Mouse (Mus musculus) spleen, embryonic (tissue): Measurements from ENCODE around the gene Cd300lg.

Experiments
- CTCF ChIA-PET: fragments of 350-600 bp; sonication (Branson Sonifier 250); formaldehyde crosslinking; loops from one replicate; lab custom pipeline; 2022; lab: Charles Lee

The Cd300lg gene

GRCm38 (mm10) chr11:102025991-102026660 lies 15.2 kb upstream of the Cd300lg start:
- CTCF ChIA-PET = no interaction called here

GRCm38 (mm10) chr11:102026694-102027360 lies 14.5 kb upstream of the Cd300lg start:
- CTCF ChIA-PET = no interaction called here

- CTCF ChIA-PET = no interaction called here
Observed at GRCm38 (mm10) chr11:102027361-102028017, 13.8 kb upstream of the Cd300lg start.

- CTCF ChIA-PET = no interaction called here
Observed at GRCm38 (mm10) chr11:102028087-102028816, 13.1 kb upstream of the Cd300lg start, which contains the start of gene Mpp3. Gene Mpp3 (minus strand): TSS chr11:102028461.

GRCm38 (mm10) chr11:102029304-102029703 lies 12.0 kb upstream of the Cd300lg start:
- CTCF ChIA-PET = no interaction called here

GRCm38 (mm10) chr11:102029966-102030365 lies 11.3 kb upstream of the Cd300lg start:
- CTCF ChIA-PET = no interaction called here

GRCm38 (mm10) chr11:102031149-102031548 lies 10.2 kb upstream of the Cd300lg start:
- CTCF ChIA-PET = no interaction called here

- CTCF ChIA-PET = no interaction called here
Observed at GRCm38 (mm10) chr11:102033055-102033591, 8.2 kb upstream of the Cd300lg start.

GRCm38 (mm10) chr11:102034887-102035286 lies 6.4 kb upstream of the Cd300lg start:
- CTCF ChIA-PET = interaction anchor here (0.7 kb wide), 1 partner anchor 1331 kb away, joined by 3 read pairs; no protein-coding TSS in a partner anchor

GRCm38 (mm10) chr11:102035456-102035960 lies 5.8 kb upstream of the Cd300lg start:
- CTCF ChIA-PET = interaction anchor here (0.7 kb wide), 1 partner anchor 1330 kb away, joined by 3 read pairs; no protein-coding TSS in a partner anchor

- CTCF ChIA-PET = no interaction called here
Observed at GRCm38 (mm10) chr11:102036336-102036735, 5.0 kb upstream of the Cd300lg start.

GRCm38 (mm10) chr11:102037789-102038188 lies 3.5 kb upstream of the Cd300lg start:
- CTCF ChIA-PET = no interaction called here

- CTCF ChIA-PET = no interaction called here
Observed at GRCm38 (mm10) chr11:102039487-102040137, 1.7 kb upstream of the Cd300lg start.

GRCm38 (mm10) chr11:102040138-102040524 lies 1.2 kb upstream of the Cd300lg start:
- CTCF ChIA-PET = no interaction called here

GRCm38 (mm10) chr11:102040646-102041045 lies 663 bp upstream of the Cd300lg start:
- CTCF ChIA-PET = interaction anchor here (1.0 kb wide), 1 partner anchor 13 kb away, joined by 4 read pairs; no protein-coding TSS in a partner anchor

GRCm38 (mm10) chr11:102042971-102043370 lies 1.7 kb downstream of the Cd300lg start:
- CTCF ChIA-PET = no interaction called here

GRCm38 (mm10) chr11:102043381-102043780 lies 2.1 kb downstream of the Cd300lg start:
- CTCF ChIA-PET = no interaction called here

- CTCF ChIA-PET = no interaction called here
Observed at GRCm38 (mm10) chr11:102044691-102045212, 3.4 kb downstream of the Cd300lg start.

GRCm38 (mm10) chr11:102046607-102047006 lies 5.3 kb downstream of the Cd300lg start:
- CTCF ChIA-PET = interaction anchor here (0.7 kb wide), 1 partner anchor 83 kb away, joined by 3 read pairs; no protein-coding TSS in a partner anchor

- CTCF ChIA-PET = no interaction called here
Observed at GRCm38 (mm10) chr11:102049875-102050482, 8.7 kb downstream of the Cd300lg start.
